Mouse (Mus musculus): Measurements from ENCODE around the gene Hnrnpdl.

Hnrnpdl gene

DNA sequence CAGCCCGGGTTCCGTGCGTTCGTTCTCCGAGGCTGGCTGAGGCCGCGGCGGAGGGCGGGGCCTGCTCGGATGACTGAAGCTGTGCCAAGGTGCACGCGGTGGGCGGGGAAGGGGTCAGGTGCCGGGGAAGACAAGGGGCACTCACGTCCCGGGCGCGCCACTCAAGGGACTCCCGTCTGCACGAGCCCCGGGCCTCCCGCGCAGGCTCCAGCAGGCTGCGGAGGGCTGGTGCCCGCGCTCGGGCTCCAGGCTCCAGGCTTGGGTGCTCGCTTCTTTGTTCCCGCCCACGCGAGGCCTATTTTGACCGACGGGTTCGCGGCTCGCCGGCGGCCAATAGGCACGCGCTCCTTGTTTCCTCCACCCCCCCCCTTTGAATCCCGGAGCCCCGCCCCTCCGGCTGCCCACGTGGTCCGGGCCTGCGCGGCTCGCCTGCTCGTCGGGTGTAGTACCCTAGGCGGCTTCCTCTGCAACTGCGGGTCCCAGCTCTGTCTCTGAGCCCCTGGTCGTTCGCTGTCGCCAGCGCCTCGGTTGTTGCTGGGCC is at the start of gene Hnrnpdl, which contains the start of gene Enoph1:
Hnrnpdl (minus strand) TSS at position 63 of the 541 bp plus-strand sequence.
Enoph1 (plus strand) TSS at position 384 of the 541 bp plus-strand sequence.
- DNase-seq = peak; percentile 97

DNA sequence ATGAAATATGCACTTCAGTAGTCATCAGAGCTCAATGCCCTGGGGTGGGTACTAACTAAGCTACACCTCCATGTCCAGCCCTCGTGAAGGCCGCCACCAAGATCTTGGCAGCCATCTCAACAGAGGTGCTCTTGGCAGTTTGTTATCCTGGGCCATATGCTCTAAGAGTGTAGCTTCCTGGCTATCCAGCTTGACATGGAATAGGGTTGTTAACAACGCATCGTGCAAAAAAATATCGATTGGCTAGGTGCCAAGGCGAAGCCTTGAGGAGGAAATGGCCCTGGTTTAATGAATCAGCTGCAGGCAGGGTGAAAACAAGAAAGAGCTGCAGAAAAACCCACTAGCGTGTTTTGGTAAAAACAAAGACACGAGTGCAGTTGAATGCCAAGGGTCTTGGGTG is 45.6 kb upstream of the Hnrnpdl start:
- DNase-seq = no peak

DNA sequence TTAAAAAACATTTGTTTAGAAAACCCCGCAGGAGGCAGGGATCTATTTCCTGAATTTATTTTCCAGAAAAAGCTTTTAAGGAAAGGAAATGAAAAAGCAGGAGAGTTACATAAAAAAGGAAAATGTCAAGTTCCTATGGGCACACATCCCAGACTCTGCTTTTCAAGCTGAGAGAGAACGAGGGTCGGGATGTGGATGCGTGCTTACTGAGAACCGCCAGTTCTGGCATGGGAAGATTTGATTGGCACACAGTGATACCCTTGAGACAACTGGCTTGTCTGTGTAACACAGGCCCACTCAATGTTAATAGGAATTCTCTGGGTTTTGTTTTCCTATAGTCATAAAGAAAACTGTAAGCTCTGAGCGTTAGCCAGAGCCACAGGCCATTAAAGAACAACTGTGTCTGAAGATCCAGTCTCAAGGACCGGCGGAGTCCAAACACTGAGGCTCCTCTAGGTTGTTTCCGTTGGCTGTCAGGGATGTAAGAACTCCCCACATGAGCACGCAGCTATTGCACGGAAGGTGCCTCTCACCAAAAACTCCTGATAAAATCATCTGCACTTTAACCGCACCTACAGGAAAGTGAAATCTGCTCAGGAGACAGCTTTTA is 44.6 kb upstream of the Hnrnpdl start:
- no peak for DNase-seq

DNA sequence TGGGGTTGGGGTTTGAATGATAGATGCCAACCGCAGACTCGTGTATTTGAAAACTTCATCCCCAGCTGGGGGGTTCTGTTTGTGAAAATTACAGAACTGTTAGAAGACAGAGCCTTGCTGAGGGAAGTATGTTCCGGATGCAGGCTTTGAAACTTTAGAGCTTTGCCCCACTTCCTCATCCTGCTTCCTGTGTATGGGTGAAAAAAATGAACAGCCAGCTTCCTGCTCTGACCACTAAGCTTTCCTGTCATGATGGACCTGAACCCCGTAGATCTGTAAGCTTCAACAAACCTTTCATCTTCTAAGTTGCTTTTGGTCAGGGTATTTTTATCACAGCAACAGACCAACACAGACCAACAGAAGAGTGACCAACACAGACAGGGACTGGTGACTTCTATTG is 42.5 kb upstream of the Hnrnpdl start:
- DNase-seq = no peak

DNA sequence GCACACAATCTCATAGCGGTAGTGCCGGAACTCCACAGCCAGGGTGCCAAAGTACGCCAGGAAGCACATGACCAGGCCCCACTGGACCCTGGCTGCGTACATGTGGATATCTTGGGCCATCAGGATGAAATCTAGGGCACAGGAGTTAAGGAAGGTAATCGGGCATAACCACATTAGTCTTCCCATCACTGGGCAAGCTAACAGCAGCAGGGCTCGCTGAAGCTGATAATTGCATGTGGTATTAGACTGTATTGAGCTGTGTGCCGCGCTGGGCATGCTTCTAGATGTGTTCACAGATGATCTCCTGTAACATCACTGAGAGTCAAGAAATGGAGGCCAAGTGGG is 40.4 kb upstream of the Hnrnpdl start:
- DNase-seq = no peak

DNA sequence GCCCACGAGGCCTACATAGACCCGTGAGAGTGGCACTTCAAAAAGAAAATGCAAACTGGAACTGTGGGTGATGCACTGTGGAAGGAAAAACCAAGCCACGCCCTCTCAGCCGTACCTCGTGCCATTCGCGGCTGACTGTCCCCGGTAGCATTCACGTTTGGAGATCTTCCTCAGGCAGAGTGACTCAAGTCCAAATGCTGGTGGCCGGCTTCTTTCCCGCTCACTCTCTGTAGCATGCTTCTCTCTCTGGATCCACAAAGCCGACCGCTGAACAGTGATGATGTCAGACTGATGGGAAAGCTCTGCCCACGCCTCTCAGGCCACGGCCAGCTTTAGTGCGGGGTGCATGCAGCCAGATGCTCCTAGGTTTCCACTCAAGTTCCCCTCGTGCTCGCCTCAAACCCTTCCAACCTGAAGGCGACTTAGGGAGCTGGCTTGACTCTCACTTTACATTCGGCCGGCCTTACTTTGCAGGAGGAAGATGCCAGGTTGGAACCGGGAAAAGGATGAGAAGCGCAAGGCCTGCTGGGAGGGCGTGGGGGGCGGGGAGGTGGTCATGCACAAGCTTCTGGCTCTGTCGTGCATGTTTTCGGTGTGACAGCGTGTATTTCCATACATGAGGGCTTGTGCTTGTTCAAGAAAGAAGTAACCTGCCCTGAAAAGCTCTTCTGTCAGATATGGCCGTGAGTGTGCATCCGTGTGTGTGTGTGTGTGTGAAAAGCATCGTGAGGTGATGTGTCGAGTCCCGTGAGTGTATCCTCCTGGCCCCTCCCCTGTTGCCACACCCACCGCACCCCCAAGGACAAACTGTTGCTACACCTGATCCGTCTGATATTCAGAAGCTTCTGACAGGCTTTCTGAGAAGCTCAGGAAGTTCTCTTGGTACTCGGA is 39.8 kb upstream of the Hnrnpdl start:
- DNase-seq = no peak

DNA sequence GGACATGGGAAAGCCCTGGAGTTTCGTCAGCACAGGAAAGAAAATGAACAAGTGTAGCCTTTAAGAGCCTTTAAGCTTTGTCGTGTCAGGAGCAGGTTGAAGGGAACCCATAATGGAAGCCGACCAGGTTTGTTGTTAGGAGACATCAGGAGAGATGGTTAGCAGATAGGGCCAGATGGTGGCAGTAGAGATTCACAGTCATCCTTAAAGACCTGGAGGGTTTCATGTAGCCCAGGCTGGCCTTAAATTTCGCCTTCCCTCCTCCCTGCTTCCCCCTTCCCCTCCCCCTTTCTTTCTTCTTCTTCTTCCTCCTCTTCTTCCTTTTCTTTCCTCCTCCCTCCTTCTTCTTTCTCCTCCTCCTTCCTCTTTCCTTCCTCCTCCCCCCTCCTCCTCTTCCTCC is 35.1 kb upstream of the Hnrnpdl start:
- DNase-seq = no peak

DNA sequence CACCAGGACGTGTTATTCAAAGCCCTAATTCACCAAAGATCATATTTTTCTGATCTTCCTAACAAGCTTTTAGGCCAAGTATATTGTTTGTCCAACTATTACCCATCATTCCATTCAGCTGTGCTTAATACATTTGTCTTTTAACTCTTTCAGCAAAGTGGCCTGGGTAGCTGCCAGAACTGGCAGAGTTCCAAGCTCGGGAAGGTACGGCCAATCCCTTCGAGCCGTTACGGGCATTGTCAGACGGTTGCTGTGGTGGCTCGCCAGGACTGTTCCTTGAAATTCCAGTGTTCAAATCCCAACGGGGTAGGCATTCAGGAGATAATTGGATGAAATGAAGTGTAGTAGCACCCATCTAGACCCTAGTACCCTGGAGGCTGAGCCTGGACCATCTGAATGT is 33.1 kb upstream of the Hnrnpdl start:
- no peak for DNase-seq

DNA sequence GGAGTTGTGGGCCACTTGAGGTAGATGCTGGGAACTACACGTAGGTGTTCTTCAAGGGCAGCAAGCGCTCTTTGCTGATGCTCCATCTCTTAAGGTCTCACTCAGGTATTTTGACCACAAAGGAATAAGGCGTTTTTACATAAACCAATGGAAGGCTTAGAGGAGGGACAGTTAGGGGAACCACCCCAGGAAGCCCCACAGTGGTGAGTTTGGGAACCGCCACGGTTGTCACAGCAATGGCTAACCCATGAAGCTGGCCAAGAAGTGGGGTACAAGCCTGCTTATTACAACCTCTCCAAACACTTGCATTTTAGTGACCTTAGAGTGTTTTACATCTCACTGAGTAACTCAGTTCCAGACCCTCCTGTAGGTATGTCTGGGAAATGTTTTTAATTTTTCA is 32.1 kb upstream of the Hnrnpdl start:
- DNase-seq = no peak

DNA sequence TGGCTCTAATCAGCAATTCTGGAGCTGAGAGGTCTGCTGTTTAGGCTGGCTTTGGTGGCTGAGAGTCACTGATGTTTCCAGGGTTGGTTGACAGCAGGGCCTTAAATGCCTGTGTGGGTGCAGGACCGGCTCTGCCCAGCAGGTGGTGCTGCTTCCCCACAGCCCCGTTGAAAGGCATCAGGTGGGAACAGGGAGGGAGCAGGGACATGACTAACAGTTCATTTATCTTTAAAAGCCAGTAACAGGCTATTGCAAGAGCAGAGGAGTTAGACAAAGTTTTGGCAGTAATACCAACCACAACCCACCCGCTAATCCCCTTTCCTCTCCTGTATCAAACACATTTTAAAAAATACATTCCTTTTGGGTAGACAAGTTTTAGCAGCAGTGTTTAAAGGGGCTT is 30.8 kb upstream of the Hnrnpdl start:
- peak; percentile 82 for DNase-seq

DNA sequence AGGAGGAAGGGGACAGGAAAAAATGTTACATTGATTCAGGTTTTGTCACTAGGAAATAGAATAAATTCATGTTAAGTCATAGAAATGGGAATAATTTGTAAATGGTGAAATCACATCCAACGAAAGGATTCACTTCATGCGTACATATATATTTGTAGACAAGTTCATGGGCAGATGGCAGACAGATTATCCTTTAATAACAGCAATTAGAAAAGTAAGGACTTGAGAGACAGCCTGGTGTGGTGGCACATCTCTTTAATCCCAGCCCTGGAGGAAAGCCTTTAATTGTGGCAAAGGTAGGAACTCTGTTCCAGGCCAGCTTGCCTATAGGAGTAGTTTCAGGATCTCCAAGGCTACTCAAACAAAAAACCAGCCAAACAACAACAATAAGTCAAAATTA is 30.1 kb upstream of the Hnrnpdl start:
- DNase-seq = no peak

DNA sequence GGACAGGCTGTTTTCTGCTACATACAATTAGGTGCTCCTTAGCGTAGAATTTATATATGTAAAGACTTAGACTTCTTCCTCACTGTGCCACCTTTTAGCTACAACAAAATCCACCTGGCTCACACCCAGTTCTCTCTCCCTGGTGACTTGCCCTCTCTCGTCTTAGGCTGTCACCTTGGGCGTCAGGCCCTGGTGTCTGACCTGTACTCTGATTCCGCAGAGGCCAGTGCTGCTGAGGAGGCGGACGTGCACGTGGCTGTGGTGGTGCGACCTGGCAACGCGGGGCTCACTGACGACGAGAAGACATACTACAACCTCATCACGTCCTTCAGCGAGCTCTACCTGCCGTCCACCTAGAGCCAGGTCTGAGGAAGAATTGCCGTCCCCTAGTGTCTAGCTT is 28.1 kb upstream of the Hnrnpdl start:
- no peak for DNase-seq

DNA sequence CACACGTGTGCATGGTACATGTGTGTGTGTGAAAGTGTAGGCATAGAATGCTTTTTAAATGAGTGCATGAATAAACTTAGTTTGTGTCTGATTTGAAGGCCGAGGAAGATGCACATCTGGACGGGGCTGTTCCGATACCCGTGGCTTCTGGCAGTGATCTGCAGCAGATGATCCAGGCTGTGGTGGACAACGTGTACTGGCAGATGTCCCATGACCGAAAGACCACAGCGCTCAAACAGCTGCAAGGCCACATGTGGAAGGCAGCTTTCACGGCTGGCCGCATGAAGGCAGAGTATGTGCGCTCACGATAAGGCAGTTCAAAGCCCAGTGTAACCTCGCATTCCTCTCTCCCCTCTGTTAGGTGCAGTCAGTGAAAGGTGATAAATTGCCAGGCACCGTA is 21.4 kb upstream of the Hnrnpdl start:
- no peak for DNase-seq

DNA sequence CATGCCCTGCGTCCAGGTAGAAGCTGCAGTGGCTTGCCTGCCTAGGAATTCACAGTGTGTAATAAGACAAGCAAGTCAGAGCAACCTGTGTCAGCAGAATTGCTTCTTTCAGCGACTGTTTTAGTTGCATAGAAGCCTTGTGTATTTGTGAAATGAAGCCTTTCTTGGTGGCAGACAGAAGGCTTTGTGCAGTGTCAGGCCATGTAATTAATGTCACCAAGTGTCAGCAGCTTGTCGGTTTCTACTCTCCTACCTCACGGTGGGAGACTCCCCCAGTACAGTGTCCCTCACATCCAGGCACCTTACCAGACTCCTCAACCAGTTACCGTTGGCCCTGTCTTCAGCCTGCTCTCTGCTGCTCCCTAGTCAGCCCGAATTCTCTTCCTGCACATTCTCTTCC is 19.9 kb upstream of the Hnrnpdl start:
- DNase-seq = no peak

DNA sequence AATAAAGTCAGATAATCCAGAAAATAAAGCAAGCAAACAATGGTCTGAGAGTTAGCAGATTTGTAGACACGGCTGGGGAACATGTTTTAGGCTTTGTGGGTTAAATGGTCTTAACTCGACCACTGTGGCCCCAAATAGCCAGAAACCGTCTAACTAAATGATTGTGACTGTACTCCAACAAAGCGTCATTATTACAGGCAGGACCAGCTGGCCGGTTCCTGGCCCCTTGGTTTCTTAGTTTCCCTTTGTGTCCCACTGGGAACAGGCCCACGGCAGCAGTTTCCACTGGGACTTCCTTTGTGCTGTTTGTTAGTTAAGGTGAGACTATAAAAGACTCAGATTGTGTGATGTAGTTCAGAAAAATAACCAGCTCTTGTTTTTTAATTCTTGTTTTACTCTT is 19.3 kb upstream of the Hnrnpdl start:
- no peak for DNase-seq

DNA sequence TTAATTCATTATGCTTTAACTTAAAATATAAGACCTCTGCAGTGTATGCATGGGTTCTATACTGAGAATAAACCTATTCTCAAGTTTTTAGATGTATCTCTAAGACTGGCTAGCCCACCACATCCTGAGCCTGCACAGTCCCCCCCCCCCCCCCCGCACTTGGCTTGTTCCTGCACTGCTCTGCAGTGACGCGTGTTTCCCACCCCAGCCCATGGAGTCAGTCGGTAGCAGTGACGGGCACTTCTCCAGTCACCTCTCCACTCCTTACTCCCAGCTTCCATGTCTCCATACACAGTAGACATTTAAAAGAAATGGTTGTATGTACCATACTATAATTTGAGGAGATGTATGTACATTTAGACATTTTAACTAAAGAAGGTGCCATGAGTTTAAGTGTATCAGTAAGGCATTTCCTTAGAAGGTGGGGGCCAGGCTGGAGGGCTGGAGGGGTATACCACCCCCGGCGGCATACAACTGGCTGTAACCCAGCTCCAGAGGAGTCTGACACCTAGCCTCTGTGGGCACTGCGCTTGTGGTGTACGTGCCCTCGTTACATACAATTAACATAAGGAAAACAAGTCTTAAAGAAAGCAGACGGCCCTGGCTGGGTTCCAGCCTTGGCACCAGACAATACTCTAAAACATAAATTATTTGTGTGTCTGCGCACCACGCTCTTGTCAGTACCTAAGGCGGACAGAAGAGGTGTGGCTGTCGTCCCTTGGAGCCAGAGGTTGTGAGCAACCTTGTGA is 18.2 kb upstream of the Hnrnpdl start:
- DNase-seq = no peak

DNA sequence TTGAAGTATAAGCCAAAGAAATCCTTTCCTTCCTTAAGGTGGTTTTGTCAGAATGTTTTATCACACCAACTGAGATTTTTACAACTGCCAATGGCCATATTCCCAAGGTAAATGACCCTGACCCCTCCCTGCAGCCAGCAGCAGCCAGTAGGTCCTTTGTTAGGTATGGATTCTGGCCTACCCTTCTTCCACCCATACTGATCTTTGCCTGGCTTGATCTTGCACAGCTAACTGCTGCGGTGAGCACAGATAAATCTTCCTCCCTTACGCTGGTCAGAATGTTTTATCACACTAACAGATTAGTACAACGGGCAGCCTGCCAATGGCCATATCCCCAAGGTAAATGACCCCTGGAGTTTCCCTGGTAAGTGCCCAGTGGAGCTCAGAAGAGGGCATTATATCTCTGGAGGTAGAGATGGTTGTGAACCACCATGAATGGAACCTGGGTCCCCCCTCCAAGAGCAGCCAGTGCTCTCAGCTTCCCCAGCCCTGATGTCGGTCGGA is 16.5 kb upstream of the Hnrnpdl start:
- DNase-seq = no peak

DNA sequence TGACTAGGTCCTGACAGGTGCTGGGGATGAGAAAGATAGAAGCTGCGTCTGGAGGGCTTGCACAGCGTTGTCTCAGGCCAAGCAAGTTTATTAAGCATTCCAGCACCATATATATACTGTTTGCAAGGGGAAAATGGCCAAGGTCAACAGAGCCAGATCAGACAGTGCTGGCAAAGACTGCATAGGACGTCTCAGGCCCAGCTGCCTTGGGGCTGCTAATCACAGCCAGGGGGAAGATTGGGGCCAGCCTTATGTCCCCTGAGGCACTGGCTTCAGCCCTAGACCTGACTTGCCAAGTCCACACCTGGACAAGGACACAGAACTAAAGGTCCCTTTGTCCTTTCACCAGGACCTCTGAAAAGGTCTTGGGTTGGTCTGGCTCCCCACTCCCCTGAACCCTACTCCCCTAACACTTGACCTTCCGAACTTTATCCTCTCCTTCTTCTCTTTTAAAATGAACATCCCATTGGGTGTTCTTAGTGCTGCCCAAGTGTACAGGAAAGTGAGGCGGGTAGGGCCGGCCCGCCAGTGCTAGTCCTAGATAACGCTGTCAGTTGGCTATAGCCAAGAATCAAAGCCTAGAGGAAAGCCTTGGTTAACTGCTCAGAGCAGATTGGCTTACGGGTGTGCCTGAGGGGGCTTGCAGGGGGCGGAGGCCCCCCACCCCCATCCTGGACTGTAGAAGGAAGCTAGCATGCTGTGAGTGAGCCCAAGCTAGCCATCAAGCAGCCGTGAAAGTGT is 15.5 kb upstream of the Hnrnpdl start:
- peak; percentile 53 for DNase-seq

DNA sequence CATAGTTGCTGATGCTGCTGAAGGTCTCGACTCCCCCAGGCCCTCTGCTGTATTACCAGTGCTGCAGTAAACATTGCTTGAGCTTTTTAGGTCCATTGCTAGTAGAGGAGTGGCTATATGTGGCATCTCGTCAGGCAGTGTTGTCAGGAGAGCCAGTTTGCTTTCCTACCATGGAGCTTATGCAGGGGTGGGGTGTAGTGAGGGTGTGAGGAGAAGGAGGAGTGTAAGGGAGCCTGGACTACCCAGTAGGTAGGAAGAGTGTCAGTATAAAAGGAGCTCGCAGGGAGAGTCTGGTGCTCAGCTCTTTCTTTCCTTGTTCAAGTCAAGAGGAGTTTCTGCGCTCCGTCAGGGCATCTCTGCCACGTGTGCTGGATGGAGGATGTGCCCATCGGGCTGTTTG is 13.3 kb upstream of the Hnrnpdl start:
- DNase-seq = no peak

DNA sequence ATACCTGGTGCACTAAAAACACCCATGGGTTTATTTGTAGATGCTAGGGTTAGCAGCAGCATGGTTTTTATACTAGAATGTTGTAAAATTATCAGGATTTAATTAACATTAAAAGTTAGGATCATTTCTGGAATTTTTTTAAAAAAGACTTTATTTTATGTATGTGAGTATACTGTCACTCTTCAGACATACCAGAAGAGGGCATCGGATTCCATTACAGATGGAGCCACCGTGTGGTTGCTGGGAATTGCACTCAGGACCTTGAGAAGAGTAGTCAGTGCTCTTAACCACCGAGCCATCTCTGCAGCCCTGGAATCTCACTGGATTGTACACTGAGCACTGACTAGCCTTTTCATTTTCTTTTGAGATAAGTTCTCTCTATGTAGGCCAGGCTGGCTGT is 10.4 kb upstream of the Hnrnpdl start:
- DNase-seq = no peak

DNA sequence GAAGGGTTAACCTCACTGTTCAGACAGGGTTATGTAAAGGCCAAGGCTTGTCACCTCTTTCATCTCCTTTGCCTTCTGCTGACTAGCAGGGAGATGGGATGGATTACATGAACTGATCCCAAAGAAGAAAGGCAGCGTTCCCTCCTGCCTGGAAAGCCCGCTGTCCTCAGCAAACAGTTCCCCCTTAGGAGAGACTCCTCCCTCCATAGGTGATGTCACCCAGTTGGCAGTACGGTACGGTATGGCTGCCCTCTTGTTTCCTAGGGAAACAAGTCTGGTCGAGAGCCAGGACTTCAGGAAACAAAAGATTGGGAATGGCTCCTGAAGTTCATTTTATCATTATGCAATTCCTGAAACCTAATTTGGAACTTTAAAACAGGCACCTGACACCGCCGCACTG is 8.4 kb upstream of the Hnrnpdl start:
- DNase-seq = no peak

DNA sequence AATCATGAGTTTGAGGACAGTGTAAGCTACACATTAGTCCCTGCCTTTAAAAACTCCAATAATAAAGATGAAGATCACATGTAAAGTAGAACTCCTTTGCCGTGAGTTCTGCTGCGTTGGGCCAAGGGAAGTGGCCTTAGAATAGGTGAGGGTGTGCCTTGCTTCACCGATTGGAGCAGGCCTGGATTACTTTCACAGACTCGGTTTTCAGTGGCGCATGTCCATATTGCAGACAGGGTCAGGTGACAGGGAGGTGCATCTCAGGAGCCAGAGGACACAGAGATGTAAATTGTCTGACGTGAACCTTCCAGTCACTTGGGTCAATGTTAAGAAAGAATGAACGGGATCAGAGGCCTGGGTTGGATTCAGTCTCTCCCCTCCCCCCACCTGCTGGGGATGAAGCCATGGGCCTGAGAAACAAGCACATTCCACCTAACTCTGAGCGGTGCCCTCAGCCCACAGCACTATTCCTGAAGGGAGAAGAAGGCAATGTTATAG is 7.7 kb upstream of the Hnrnpdl start:
- DNase-seq = no peak

Data from liver (tissue).